Mouse (Mus musculus) limb, embryonic 13.5 days (tissue): ENCODE results near the gene Mxd4. TPM values are rescaled to one million over a fixed set of nuclear protein-coding genes. Genes with fewer than 3 reads are reported as not detected.

Source experiments
- ATAC-seq: fragments of 200-750 bp; cut with Nextera tagmentation; 2 replicates; pipeline ENCODE4 v1.8.0; 2017; ENCODE audit warnings: low read depth, moderate number of reproducible peaks, moderate TSS enrichment; ENCODE audit not compliant: low FRiP score
- H3K27ac ChIP-seq: fragments of 300-500 bp; sonication (generic); 2 replicates; pipeline ENCODE4 v1.5.1; 2015; ENCODE audit warnings: inconsistent platforms, mild to moderate bottlenecking, moderate library complexity
- H3K27me3 ChIP-seq: fragments of 300-500 bp; sonication (generic); 2 replicates; pipeline ENCODE4 v1.6.1; 2015; ENCODE audit warnings: mild to moderate bottlenecking, inconsistent platforms
- H3K36me3 ChIP-seq: fragments of 300-500 bp; sonication (generic); 2 replicates; pipeline ENCODE4 v1.6.1; 2015; ENCODE audit warnings: inconsistent platforms, mild to moderate bottlenecking, moderate library complexity
- H3K4me1 ChIP-seq: fragments of 300-500 bp; sonication (generic); 2 replicates; pipeline ENCODE4 v1.6.1; 2015; ENCODE audit warnings: inconsistent platforms
- H3K4me2 ChIP-seq: fragments of 300-500 bp; sonication (generic); replicated peaks from 2 replicates; pipeline ENCODE4 v1.6.1; 2015; ENCODE audit warnings: inconsistent platforms, mild to moderate bottlenecking, moderate library complexity
- H3K4me3 ChIP-seq: fragments of 300-500 bp; sonication (generic); 2 replicates; pipeline ENCODE4 v1.5.1; 2015; ENCODE audit warnings: moderate library complexity, mild to moderate bottlenecking, inconsistent platforms
- H3K9ac ChIP-seq: fragments of 300-500 bp; sonication (generic); 2 replicates; pipeline ENCODE4 v1.6.1; 2015; ENCODE audit warnings: mild to moderate bottlenecking, inconsistent platforms
- H3K9me3 ChIP-seq: fragments of 300-500 bp; sonication (generic); 2 replicates; pipeline ENCODE4 v1.6.1; 2016; ENCODE audit warnings: inconsistent platforms
- whole genome bisulfite sequencing: fragments of 180-500 bp; shearing (Covaris S2); methylation state at CpG from one replicate; pipeline ENCODE4 v1.1.7; 2015; 5-methylcytosine and 5-hydroxymethylcytosine counted together
- polyA plus RNA-seq: library from polyadenylated mRNA; unstranded; fragments of >200 nt; fragmentation: Nextera tagmentation; extraction: Ambion mirVana; gene quantifications from 2 replicates; pipeline ENCODE4 v1.2.1, GENCODE M21; 2015

Mxd4 gene
- polyA plus RNA-seq, 1 experiment from 2014 or later = 39.6 TPM

GRCm38 (mm10) chr5:34167857-34168256, 19.7 kb downstream of the Mxd4 start:
- peaks cover 24% of the 10 kb centered on the region for H3K4me1 ChIP-seq
- no peaks in the 10 kb centered on the region for H3K9me3 ChIP-seq
- H3K9ac ChIP-seq = no peak overlapping the region
- peak overlapping the region; percentile 14; the same call in 1 of the 2 replicates for H3K4me3 ChIP-seq
- H3K4me2 ChIP-seq = peak overlapping the region; percentile 28
- H3K27me3 ChIP-seq = no peaks in the 10 kb centered on the region
- no peak for ATAC-seq
- peaks cover 18% of the 10 kb centered on the region for H3K36me3 ChIP-seq
- 85% methylated on average over 4 of the region's 4 CpGs for WGBS
- H3K27ac ChIP-seq = no peak overlapping the region

- ATAC-seq = no peak
- H3K9me3 ChIP-seq = no peaks in the 10 kb centered on the region
Observed at GRCm38 (mm10) chr5:34165793-34166192, 21.7 kb downstream of the Mxd4 start.

GRCm38 (mm10) chr5:34148476-34148875, 39.0 kb downstream of the Mxd4 start:
- Histone ChIP-seq H3K4me3 (no peak overlapping the region), H3K27me3 (no peaks in the 10 kb centered on the region), H3K9ac (no peak overlapping the region), H3K27ac (no peak overlapping the region), H3K4me2 (no peak overlapping the region), H3K9me3 (no peaks in the 10 kb centered on the region), H3K36me3 (peaks cover 3% of the 10 kb centered on the region), H3K4me1 (no peaks in the 10 kb centered on the region)
- ATAC-seq = no peak

More at GRCm38 (mm10) chr5:34165793-34166192, 21.7 kb downstream of the Mxd4 start:
- Histone ChIP-seq H3K9ac (no peak overlapping the region), H3K27me3 (no peaks in the 10 kb centered on the region), H3K36me3 (peaks cover 20% of the 10 kb centered on the region), H3K27ac (no peak overlapping the region), H3K4me2 (no peak overlapping the region), H3K4me3 (no peak overlapping the region), H3K4me1 (peaks cover 24% of the 10 kb centered on the region)
- 89% methylated on average over 4 of the region's 4 CpGs for WGBS

- no peak for ATAC-seq
- no peak overlapping the region for H3K4me3 ChIP-seq
- 82% methylated on average over 3 of the region's 3 CpGs for WGBS
Observed at GRCm38 (mm10) chr5:34147554-34147953, 40.0 kb downstream of the Mxd4 start.

GRCm38 (mm10) chr5:34139751-34140150, 47.8 kb downstream of the Mxd4 start:
- H3K27me3 ChIP-seq = no peaks in the 10 kb centered on the region
- no peak overlapping the region for H3K4me3 ChIP-seq
- no peak overlapping the region for H3K9ac ChIP-seq
- WGBS = 4% methylated on average over 1 of the region's 1 CpGs
- no peak overlapping the region for H3K4me2 ChIP-seq
- no peak overlapping the region for H3K27ac ChIP-seq
- H3K4me1 ChIP-seq = no peaks in the 10 kb centered on the region
- no peaks in the 10 kb centered on the region for H3K9me3 ChIP-seq
- no peak for ATAC-seq
- no peaks in the 10 kb centered on the region for H3K36me3 ChIP-seq

More at GRCm38 (mm10) chr5:34147554-34147953, 40.0 kb downstream of the Mxd4 start:
- Histone ChIP-seq H3K4me1 (no peaks in the 10 kb centered on the region), H3K36me3 (no peaks in the 10 kb centered on the region; the same call in 1 of the 2 replicates), H3K9me3 (no peaks in the 10 kb centered on the region), H3K9ac (no peak overlapping the region), H3K4me2 (no peak overlapping the region), H3K27ac (no peak overlapping the region), H3K27me3 (no peaks in the 10 kb centered on the region)

- Histone ChIP-seq H3K9me3 (no peaks in the 10 kb centered on the region), H3K36me3 (no peaks in the 10 kb centered on the region), H3K4me1 (no peaks in the 10 kb centered on the region), H3K27ac (no peak overlapping the region), H3K4me2 (no peak overlapping the region), H3K4me3 (no peak overlapping the region), H3K27me3 (no peaks in the 10 kb centered on the region), H3K9ac (no peak overlapping the region)
- no peak for ATAC-seq
- 70% methylated on average over 2 of the region's 2 CpGs for WGBS
Observed at GRCm38 (mm10) chr5:34132731-34133130, 54.8 kb downstream of the Mxd4 start.

GRCm38 (mm10) chr5:34124131-34124530, 63.4 kb downstream of the Mxd4 start:
- Histone ChIP-seq H3K4me3 (no peak overlapping the region), H3K9me3 (no peaks in the 10 kb centered on the region), H3K4me2 (no peak overlapping the region), H3K9ac (no peak overlapping the region), H3K4me1 (no peaks in the 10 kb centered on the region), H3K27me3 (no peaks in the 10 kb centered on the region), H3K27ac (no peak overlapping the region), H3K36me3 (no peaks in the 10 kb centered on the region)
- 23% methylated on average over 1 of the region's 1 CpGs for WGBS
- ATAC-seq = no peak

Other genes with a start within 250 kb of the Mxd4 start
- gene Gm1673, start 204.3 kb downstream of the Mxd4 start, polyA plus RNA-seq = 136 and 151 TPM in 2 replicates
- gene Nat8l, start 191.7 kb downstream of the Mxd4 start, polyA plus RNA-seq = 0.10 and 0.20 TPM in 2 replicates
- 0.52 and 0.84 TPM in 2 replicates for gene Poln, start 18.3 kb downstream of the Mxd4 start, polyA plus RNA-seq
- 36.8 and 39.1 TPM in 2 replicates for gene Haus3, start 18.2 kb downstream of the Mxd4 start, polyA plus RNA-seq
- 0.93 and 1.3 TPM in 2 replicates for gene Zfyve28, start 100.7 kb upstream of the Mxd4 start, polyA plus RNA-seq
- not detected in 2 replicates for gene Cfap99, start 100.9 kb upstream of the Mxd4 start, polyA plus RNA-seq
- 172 and 174 TPM in 2 replicates for gene Rnf4, start 148.6 kb upstream of the Mxd4 start, polyA plus RNA-seq
- 16.0 and 18.3 TPM in 2 replicates for gene Fam193a, start 182.2 kb upstream of the Mxd4 start, polyA plus RNA-seq